Mouse (Mus musculus): ENCODE measurements at regions not wholly inside any gene's neighbourhood (a gene's known extent, or its start where the extent isn't known, plus 50 kb on each side); places are given as distances from the start of the nearest gene placed in this dataset.

GRCm38 (mm10) chrX:72330323-72330722 lies 55.7 kb upstream of the Gabre start:
- Histone ChIP-seq H3K4me3 (no peak overlapping the region), H3K27ac (replicated peaks) (no peak overlapping the region), H3K9me3 (no peaks in the 10 kb centered on the region), H3K4me1 (no peaks in the 10 kb centered on the region), H3K27me3 (replicated peaks; ENCODE audit: low read depth, poor library complexity, severe bottlenecking) (no peaks in the 10 kb centered on the region), H3K36me3 (replicated peaks) (no peaks in the 10 kb centered on the region)
- peak; percentile 24 for DNase-seq (ENCODE audit: low spot score)
- WGBS = 28% methylated on average over 1 of the region's 1 CpGs

- Histone ChIP-seq H3K4me3 (no peak overlapping the region), H3K27ac (replicated peaks) (no peak overlapping the region), H3K4me1 (no peaks in the 10 kb centered on the region), H3K27me3 (replicated peaks; ENCODE audit: low read depth, poor library complexity, severe bottlenecking) (no peaks in the 10 kb centered on the region), H3K9me3 (no peaks in the 10 kb centered on the region), H3K36me3 (replicated peaks) (no peaks in the 10 kb centered on the region)
- 70% methylated on average over 2 of the region's 2 CpGs for WGBS
- no peak for DNase-seq (ENCODE audit: low spot score)
Observed at GRCm38 (mm10) chrX:72328822-72329221, 54.2 kb upstream of the Gabre start.
